Comparison of ENCODE assay signal across 9 mouse cellular contexts in the genomic region with DNA sequence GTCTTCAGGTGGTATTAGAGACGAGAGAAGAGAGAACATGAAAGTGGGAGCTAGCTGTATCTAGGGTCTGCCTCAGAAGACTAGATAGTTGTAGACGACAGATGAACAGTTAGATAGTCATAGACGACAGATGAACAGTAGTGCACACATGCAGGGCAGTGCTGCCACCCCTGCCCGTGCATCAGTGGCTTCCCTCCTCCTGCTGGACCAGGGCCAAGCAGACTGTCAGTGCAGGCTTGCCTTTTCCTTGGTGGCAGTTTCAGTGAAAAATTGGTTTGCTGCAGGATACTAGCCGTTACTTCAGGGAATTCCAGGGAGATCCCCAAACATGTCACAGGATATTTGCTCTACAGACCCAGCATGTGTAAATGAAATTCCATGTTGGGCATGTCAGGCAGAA.
DNase-seq lines count a peak whose midpoint lies in the region; ATAC-seq lines count a peak whose summit lies in the region.
"Had no signal": no experiment of that assay in that cellular context is flagged by ENCODE, and none has a peak within 500 bp of the region (broad histone marks: within the 10 kb centered on the region; RNA-seq: fewer than 3 reads in every experiment).

No protein-coding gene starts in this region.

- 57% methylated on average over 5 of the region's 5 CpGs for WGBS in intestine, embryonic 16.5 days

- no peaks in the 10 kb centered on the region for H3K27me3 ChIP-seq in intestine, embryonic 16.5 days (replicated peaks; ENCODE audit: control insufficient read depth, insufficient read depth, low read length)
- H3K27me3 ChIP-seq: embryonic facial prominence, embryonic 12.5 days had no signal

- no peaks in the 10 kb centered on the region for H3K36me3 ChIP-seq in intestine, embryonic 16.5 days (ENCODE audit: control insufficient read depth, insufficient read depth, low read length)

- no peaks in the 10 kb centered on the region for H3K9me3 ChIP-seq in intestine, embryonic 16.5 days (ENCODE audit: control insufficient read depth, low read length)
- H3K9me3 ChIP-seq: embryonic facial prominence, embryonic 12.5 days had no signal

- DNase-seq in kidney, postnatal 10 days = peak; percentile 42
- no peak for DNase-seq in kidney, adult 11 months
- peak; percentile 54 for DNase-seq in right cerebral cortex, postnatal 4 days
- no peak for DNase-seq in right cerebral cortex, adult 2 months (ENCODE audit: low spot score in 2 of 2)
- peak; percentile 70 for DNase-seq in cerebellum, adult 9-10 months

- no peak for ATAC-seq in frontal cortex, adult (ENCODE audit: low TSS enrichment)
- no peak for ATAC-seq in intestine, embryonic 16.5 days
- ATAC-seq: lung, postnatal 0 days had no signal

- no peaks in the 10 kb centered on the region for H3K4me1 ChIP-seq in intestine, embryonic 16.5 days (ENCODE audit: control insufficient read depth, insufficient read depth, low read length)
- H3K4me1 ChIP-seq: embryonic facial prominence, embryonic 12.5 days had no signal

- H3K4me3 ChIP-seq in intestine, embryonic 16.5 days (ENCODE audit: low read length) = no peak overlapping the region
- H3K4me3 ChIP-seq: embryonic facial prominence, embryonic 12.5 days had no signal

- no peak overlapping the region for H3K27ac ChIP-seq in intestine, embryonic 16.5 days (ENCODE audit: low read length)
- H3K27ac ChIP-seq: embryonic facial prominence, embryonic 12.5 days had no signal

- H3K4me2 ChIP-seq in intestine, embryonic 16.5 days (ENCODE audit: low read depth, low read length) = no peak overlapping the region
- H3K4me2 ChIP-seq: embryonic facial prominence, embryonic 12.5 days had no signal

- H3K9ac ChIP-seq in intestine, embryonic 16.5 days (ENCODE audit: low read depth, low read length) = no peak overlapping the region
- H3K9ac ChIP-seq: embryonic facial prominence, embryonic 12.5 days had no signal

Comparison
In these comparisons a context has a peak if more than half of its experiments do, and no peak if none do; other contexts are left out.
1. DNase-seq: peak in kidney, postnatal 10 days (single experiment), right cerebral cortex, postnatal 4 days (single experiment) and cerebellum, adult 9-10 months (single experiment); none in kidney, adult 11 months (single experiment) and right cerebral cortex, adult 2 months (0 of 2).